Mouse (Mus musculus) CH12.LX (cell line): ENCODE results near the gene Arhgef18. TPM values are rescaled to one million over a fixed set of nuclear protein-coding genes. Genes with fewer than 3 reads are reported as not detected.

Source experiments
- DNase-seq: peaks from one replicate; pipeline ENCODE4 v3.0.0-alpha.2; 2013; ENCODE audit errors: extremely low read depth
- H3K27ac ChIP-seq: 2 replicates; pipeline ENCODE4 v1.5.1; 2012; ENCODE audit warnings: low read depth, mild to moderate bottlenecking, control low read depth, moderate library complexity; ENCODE audit not compliant: insufficient read depth
- H3K27me3 ChIP-seq: replicated peaks from 2 replicates; pipeline ENCODE3; 2012; ENCODE audit warnings: inconsistent platforms
- H3K36me3 ChIP-seq, 2 experiments: replicated peaks in 1 of 2; 2 replicates each; pipeline versions ENCODE3 to v1.6.1; 2012; ENCODE audit warnings: inconsistent platforms in 1 of 2, low read length in 1 of 2, mild to moderate bottlenecking in 1 of 2, mixed read lengths in 1 of 2, moderate library complexity in 1 of 2; ENCODE audit not compliant: control insufficient read depth in 1 of 2, insufficient read depth in 1 of 2
- H3K4me1 ChIP-seq, 2 experiments: 2 replicates each; pipeline ENCODE4 v1.6.1; 2012; ENCODE audit warnings: inconsistent platforms in 1 of 2, moderate library complexity in 1 of 2; ENCODE audit not compliant: insufficient read depth in 2 of 2, control insufficient read depth in 1 of 2
- H3K4me2 ChIP-seq: 2 replicates; pipeline ENCODE4 v1.6.1; 2012; ENCODE audit warnings: low read depth, mild to moderate bottlenecking, control low read depth; ENCODE audit not compliant: poor library complexity, insufficient read depth, severe bottlenecking
- H3K4me3 ChIP-seq, 3 experiments: fragments of 150-350 bp in 1 of 3; sonication (generic) in 1 of 3; replicated peaks in 1 of 3; 2 replicates each; pipeline versions ENCODE3 to v1.5.1; 2011 to 2012; ENCODE audit warnings: low read depth in 2 of 3, low read length in 2 of 3, mild to moderate bottlenecking in 2 of 3, moderate library complexity in 2 of 3, control low read depth in 1 of 3, improper control_type of control experiment in 1 of 3, inconsistent platforms in 1 of 3, mixed read lengths in 1 of 3; ENCODE audit not compliant: poor library complexity in 1 of 3
- H3K79me2 ChIP-seq: replicated peaks from 2 replicates; pipeline ENCODE4 v1.6.1; 2012; ENCODE audit warnings: mild to moderate bottlenecking, moderate library complexity; ENCODE audit not compliant: control insufficient read depth, poor library complexity, insufficient read depth, severe bottlenecking; ENCODE audit errors: extremely low read depth
- H3K9ac ChIP-seq: 2 replicates; pipeline ENCODE4 v1.6.1; 2012; ENCODE audit warnings: low read depth, mild to moderate bottlenecking, control low read depth, moderate library complexity; ENCODE audit not compliant: insufficient read depth
- H3K9me3 ChIP-seq: replicated peaks from 2 replicates; pipeline ENCODE3; 2012; ENCODE audit warnings: low read length, inconsistent platforms, mixed read lengths
- BHLHE40 ChIP-seq: IDR thresholded peaks from 2 replicates; pipeline ENCODE4 v1.6.1; 2011; ENCODE audit warnings: mild to moderate bottlenecking, low read depth, low read length, improper control_type of control experiment
- CTCF ChIP-seq, 2 experiments: IDR thresholded peaks in 1 of 2; conservative IDR thresholded peaks in 1 of 2; 2 replicates each; pipeline ENCODE4 v1.5.1; 2011 to 2012; ENCODE audit warnings: low read depth in 2 of 2, low read length in 2 of 2, improper control_type of control experiment in 1 of 2, inconsistent platforms in 1 of 2, mild to moderate bottlenecking in 1 of 2, moderate library complexity in 1 of 2
- EP300 ChIP-seq: IDR thresholded peaks from 2 replicates; pipeline ENCODE4 v1.6.1; 2011; ENCODE audit warnings: low read length, improper control_type of control experiment
- ETS1 ChIP-seq: conservative IDR thresholded peaks from 2 replicates; pipeline ENCODE4 v1.6.1; 2012; ENCODE audit warnings: low read depth, mild to moderate bottlenecking, inconsistent platforms, low read length, improper control_type of control experiment, moderate library complexity
- IRF4 ChIP-seq: IDR thresholded peaks from 2 replicates; pipeline ENCODE4 v1.6.1; 2014; ENCODE audit warnings: low read depth, mild to moderate bottlenecking, inconsistent platforms, low read length, improper control_type of control experiment
- JUN ChIP-seq: IDR thresholded peaks from 2 replicates; pipeline ENCODE4 v1.6.1; 2011; ENCODE audit warnings: low read depth, mild to moderate bottlenecking, low read length, improper control_type of control experiment, moderate library complexity; ENCODE audit not compliant: insufficient read depth
- JUND ChIP-seq: conservative IDR thresholded peaks from 2 replicates; pipeline ENCODE4 v1.6.1; 2011; ENCODE audit warnings: low read depth, low read length, improper control_type of control experiment
- KAT2A ChIP-seq: IDR thresholded peaks from 2 replicates; pipeline ENCODE4 v1.6.1; 2012; ENCODE audit warnings: low read length, improper control_type of control experiment, inconsistent platforms; ENCODE audit not compliant: insufficient replicate concordance
- MAZ ChIP-seq: IDR thresholded peaks from 2 replicates; pipeline ENCODE4 v1.6.1; 2012; ENCODE audit warnings: low read depth, mild to moderate bottlenecking, inconsistent platforms, low read length, improper control_type of control experiment, moderate library complexity
- MYC ChIP-seq: IDR thresholded peaks from 2 replicates; pipeline ENCODE4 v1.6.1; 2011; ENCODE audit warnings: low read depth, mild to moderate bottlenecking, improper control_type of control experiment, low read length
- NELFE ChIP-seq: IDR thresholded peaks from 2 replicates; pipeline ENCODE4 v1.6.1; 2011; ENCODE audit warnings: low read depth, low read length, improper control_type of control experiment
- NRF1 ChIP-seq: IDR thresholded peaks from 2 replicates; pipeline ENCODE4 v1.6.1; 2014; ENCODE audit warnings: low read depth, mild to moderate bottlenecking, inconsistent platforms, low read length, improper control_type of control experiment, moderate library complexity
- PAX5 ChIP-seq: IDR thresholded peaks from 2 replicates; pipeline ENCODE4 v1.6.1; 2012; ENCODE audit warnings: low read length, inconsistent platforms, mixed read lengths
- RCOR1 ChIP-seq: conservative IDR thresholded peaks from 2 replicates; pipeline ENCODE4 v1.6.1; 2012; ENCODE audit warnings: low read depth, mild to moderate bottlenecking, inconsistent platforms, low read length, improper control_type of control experiment
- SMC3 ChIP-seq: IDR thresholded peaks from 2 replicates; pipeline ENCODE4 v1.6.1; 2011; ENCODE audit warnings: low read depth, low read length, improper control_type of control experiment
- TCF12 ChIP-seq: IDR thresholded peaks from 2 replicates; pipeline ENCODE4 v1.6.1; 2014; ENCODE audit warnings: low read depth, mild to moderate bottlenecking, inconsistent platforms, low read length, improper control_type of control experiment
- UBTF ChIP-seq: IDR thresholded peaks from 2 replicates; pipeline ENCODE4 v1.6.1; 2012; ENCODE audit warnings: low read depth, mild to moderate bottlenecking, inconsistent platforms, low read length, improper control_type of control experiment, moderate library complexity
- USF1 ChIP-seq: IDR thresholded peaks from 2 replicates; pipeline ENCODE4 v1.6.1; 2014; ENCODE audit warnings: low read depth, mild to moderate bottlenecking, inconsistent platforms, low read length, improper control_type of control experiment
- ZC3H11A ChIP-seq: IDR thresholded peaks from 2 replicates; pipeline ENCODE4 v1.6.1; 2012; ENCODE audit warnings: low read depth, mild to moderate bottlenecking, inconsistent platforms, low read length, improper control_type of control experiment
- ZMIZ1 ChIP-seq: IDR thresholded peaks from 2 replicates; pipeline ENCODE4 v1.6.1; 2012; ENCODE audit warnings: low read depth, mild to moderate bottlenecking, inconsistent platforms, low read length, improper control_type of control experiment
- ZNF384 ChIP-seq: IDR thresholded peaks from 2 replicates; pipeline ENCODE4 v1.6.1; 2012; ENCODE audit warnings: low read depth, low read length, improper control_type of control experiment, inconsistent platforms
- dilution Hi-C: fragments of 300-500 bp; cut with MboI; formaldehyde crosslinking; loops from 2 replicates; pipeline ENCODE4 v1.14.3; 2020; ENCODE audit warnings: low sequenced_read_pairs; ENCODE audit not compliant: extremely low pct_unique_long_range_greater_than_20kb, extremely low pct_ligation_motif_present
- in situ Hi-C: fragments of 300-500 bp; cut with MboI; formaldehyde crosslinking; loops from 3 replicates; pipeline ENCODE4 v1.14.3; 2019; ENCODE audit warnings: low sequenced_read_pairs, low pct_ligation_motif_present, low pct_unique_long_range_greater_than_20kb, mixed read lengths
- polyA plus RNA-seq: library from polyadenylated mRNA; unstranded; fragments of >175 nt; gene quantifications from 2 replicates; pipeline ENCODE4 v1.2.1, GENCODE M21; 2012; ENCODE audit warnings: low read depth; ENCODE audit not compliant: insufficient read length
- total RNA-seq, 2 experiments: library from RNA; depleted of rRNA; stranded (reverse); fragments of 300-350 nt in 1 of 2; fragments of >200 nt in 1 of 2; gene quantifications; 2 replicates each; pipeline ENCODE4 v1.2.3; 2012 to 2014

The Arhgef18 gene
- total RNA-seq (2012; rRNA removed) (0.17 and 0.21 TPM in 2 replicates), total RNA-seq (2014; rRNA removed) (0.12 TPM in 1 of 2 replicates, not detected in the other), polyA plus RNA-seq (0.26 and 0.27 TPM in 2 replicates)

GRCm38 (mm10) chr8:3392771-3393710, at the start of gene Arhgef18:
Gene Arhgef18 (plus strand): TSS chr8:3393006.
- no peak within 1 kb of the TSS for H3K4me2 ChIP-seq
- no peak for DNase-seq
- H3K27ac ChIP-seq, result no peak within 1 kb of the TSS
- no peaks in the 10 kb centered on the region for H3K36me3 ChIP-seq
- in situ Hi-C loops, result no loop called here
- H3K4me1 ChIP-seq, result no peaks in the 10 kb centered on the region
- H3K79me2 ChIP-seq, result no peaks in the 10 kb centered on the region
- no peak within 1 kb of the TSS for H3K4me3 ChIP-seq
- no peaks in the 10 kb centered on the region for H3K27me3 ChIP-seq
- no peak for TF ChIP-seq MYC
- no peak for TF ChIP-seq RCOR1
- no peak for TF ChIP-seq UBTF
- H3K9me3 ChIP-seq, result no peaks in the 10 kb centered on the region
- no peak within 1 kb of the TSS for H3K9ac ChIP-seq
- dilution Hi-C loops, result no loop called here

GRCm38 (mm10) chr8:3345337-3345736, 47.5 kb upstream of the Arhgef18 start:
- no peak overlapping the region for H3K4me2 ChIP-seq
- H3K27me3 ChIP-seq, result no peaks in the 10 kb centered on the region
- no peaks in the 10 kb centered on the region for H3K36me3 ChIP-seq
- no peak overlapping the region for H3K9ac ChIP-seq
- no peaks in the 10 kb centered on the region for H3K9me3 ChIP-seq
- dilution Hi-C loops, result no loop called here
- no peaks in the 10 kb centered on the region for H3K79me2 ChIP-seq
- no peak for DNase-seq
- 0 out of 4 replicates have a peak, but pooled peaks cover 0 to 4% of the 10 kb centered on the region in 2 experiments for H3K4me1 ChIP-seq
- no peak for TF ChIP-seq JUND
- no peak for TF ChIP-seq ZMIZ1
- no peak for TF ChIP-seq IRF4
- no peak for TF ChIP-seq BHLHE40
- TF ChIP-seq EP300, result no peak
- TF ChIP-seq, all 38 proteins: peak for 0
- in situ Hi-C loops, result no loop called here
- Histone ChIP-seq H3K27ac (no peak overlapping the region), H3K4me3 (no peak overlapping the region)

GRCm38 (mm10) chr8:3346691-3347413, 46.0 kb upstream of the Arhgef18 start:
- no peaks in the 10 kb centered on the region for H3K36me3 ChIP-seq
- no peak overlapping the region for H3K27ac ChIP-seq
- H3K79me2 ChIP-seq, result no peaks in the 10 kb centered on the region
- no peak for DNase-seq
- H3K4me1 ChIP-seq, result 0 out of 4 replicates have a peak, but pooled peaks cover 0 to 4% of the 10 kb centered on the region in 2 experiments
- in situ Hi-C loops, result no loop called here
- no peaks in the 10 kb centered on the region for H3K27me3 ChIP-seq
- dilution Hi-C loops, result no loop called here
- no peaks in the 10 kb centered on the region for H3K9me3 ChIP-seq
- H3K9ac ChIP-seq, result no peak overlapping the region
- no peak overlapping the region for H3K4me2 ChIP-seq
- H3K4me3 ChIP-seq, result no peak overlapping the region
- no peak for TF ChIP-seq NELFE
- TF ChIP-seq MYC, result no peak
- TF ChIP-seq TCF12, result no peak
- TF ChIP-seq RCOR1, result no peak
- TF ChIP-seq PAX5, result no peak
- no peak for TF ChIP-seq ZMIZ1
- no peak for TF ChIP-seq ZNF384
- no peak for TF ChIP-seq JUND
- no peak for TF ChIP-seq MAZ
- no peak for TF ChIP-seq ETS1
- no peak for TF ChIP-seq EP300
- no peak for TF ChIP-seq CTCF (conservative IDR thresholded peaks at IDR 0.05 in 1 of 2, IDR thresholded peaks at IDR 0.05 in 1 of 2; ENCODE audit: low read depth in 2 of 2, low read length in 2 of 2)
- TF ChIP-seq NRF1, result no peak
- TF ChIP-seq JUN, result no peak
- TF ChIP-seq USF1, result no peak
- no peak for TF ChIP-seq SMC3
- no peak for TF ChIP-seq KAT2A
- no peak for TF ChIP-seq ZC3H11A
